Mouse (Mus musculus) T-cell, adult 66 days (primary cell): ENCODE results near the gene Asb15. TPM values are rescaled to one million over a fixed set of nuclear protein-coding genes. Genes with fewer than 3 reads are reported as not detected.

Source experiments
- total RNA-seq, 2 experiments: library from RNA; stranded (reverse); gene quantifications; 3 replicates in 1 of 2; 4 replicates in 1 of 2; pipeline ENCODE4 v1.2.4; 2023

Asb15 gene
- total RNA-seq = not detected

DNA sequence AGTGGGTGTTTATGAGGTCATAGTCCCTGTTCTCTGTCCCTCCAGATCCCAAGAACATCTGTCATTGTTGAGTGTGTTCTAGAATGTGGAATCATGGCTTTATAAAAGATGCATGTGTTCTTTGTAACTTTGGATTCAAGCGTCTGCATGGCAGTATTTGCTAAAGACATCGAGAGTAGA is at the start of gene Asb15:
TSS of gene Asb15 (plus strand) at position 81 of the 180 bp plus-strand sequence.

DNA sequence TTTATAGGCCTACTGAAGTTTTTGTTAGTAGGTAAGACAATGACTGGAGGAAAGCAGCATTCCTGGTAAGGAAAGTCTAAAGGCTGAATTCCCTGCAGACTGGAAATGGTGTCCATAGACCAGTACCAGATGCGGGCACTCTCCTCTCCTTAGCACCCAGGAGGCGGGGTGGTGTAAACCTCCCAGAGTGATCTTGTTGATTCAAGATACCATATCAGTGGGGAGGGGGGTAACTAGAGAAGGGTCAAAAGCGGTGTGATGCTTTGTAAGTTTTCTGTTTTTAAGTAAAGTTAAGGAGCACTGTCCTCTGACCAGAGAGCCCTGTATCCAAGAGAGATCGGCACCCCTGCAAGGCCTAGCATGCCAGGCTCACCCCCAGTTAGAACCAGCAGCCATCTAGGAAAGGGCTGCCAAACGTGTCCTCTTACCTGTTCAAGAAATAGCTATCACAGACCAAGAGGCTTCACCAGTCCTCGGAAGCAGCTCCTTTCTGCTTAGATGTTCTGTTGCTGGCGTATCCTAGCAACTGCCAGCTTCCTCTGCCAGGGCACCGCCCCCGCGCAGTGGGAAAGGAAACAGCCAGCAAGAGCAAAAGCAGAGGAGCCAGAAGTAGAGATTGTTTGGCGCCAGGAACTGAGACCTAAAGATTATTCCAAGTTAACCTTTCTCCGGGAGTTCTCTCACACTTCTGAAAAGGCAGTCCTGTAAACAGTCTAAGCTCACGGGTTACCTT is 13.2 kb upstream of the Asb15 start, which contains the start of gene Iqub:
TSS of gene Iqub (minus strand) at position 516 of the 733 bp plus-strand sequence.

GRCm38 (mm10) chr6:24527155-24528063 is 535 bp upstream of the Asb15 start, which contains the start of gene Ndufa5:
Ndufa5 (minus strand) TSS chr6:24528013.

DNA sequence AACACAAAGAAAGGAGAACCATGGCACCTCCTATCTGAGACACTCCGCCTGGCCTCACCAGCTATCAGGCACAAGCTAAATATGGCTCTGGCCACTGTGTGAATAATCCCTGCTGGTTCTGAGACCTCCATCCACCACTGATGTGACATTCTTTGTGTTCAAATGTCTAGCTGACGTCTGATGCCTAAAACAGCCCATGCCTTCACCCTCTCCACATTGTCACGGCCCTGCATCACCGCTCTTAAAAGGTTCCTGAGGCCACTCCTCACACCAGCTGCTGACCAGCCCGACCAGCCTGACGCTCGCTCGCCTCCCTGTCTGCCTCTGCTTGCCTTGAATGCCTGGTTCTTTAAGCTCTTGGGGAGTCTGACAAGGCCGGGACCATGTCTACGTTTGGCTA is 69.6 kb downstream of the Asb15 start, which contains the start of gene Lmod2:
TSS of gene Lmod2 (plus strand) at position 263 of the 400 bp plus-strand sequence.

Other genes starting within 250 kb of the Asb15 start
- gene Iqub, start 13.1 kb upstream of the Asb15 start, total RNA-seq = under 1 TPM in 1 of 2 experiments, not detected in 1; 0.15 TPM
- 10 to 100 TPM; 57.5 to 65.0 TPM for gene Ndufa5, start 131 bp upstream of the Asb15 start, total RNA-seq
- gene Lmod2, start 69.6 kb downstream of the Asb15 start, total RNA-seq = not detected
- gene Wasl, start 136.9 kb downstream of the Asb15 start, total RNA-seq = 10 to 100 TPM; 48.7 to 54.2 TPM
- not detected for gene Hyal6, start 205.1 kb downstream of the Asb15 start, total RNA-seq
- not detected for gene Hyal4, start 220.2 kb downstream of the Asb15 start, total RNA-seq